Mouse (Mus musculus) R1 (cell line): ENCODE measurements around the gene Fam168a.
A peak's percentile ranks its signal among the peaks of the same experiment; 100 is the strongest.

Experiments used
- DNase-seq: peaks from one replicate; pipeline ENCODE4 v3.0.0-alpha.2; 2018; ENCODE audit warnings: low read depth, low spot score

Gene Fam168a

GRCm38 (mm10) chr7:100867561-100867960 is 161.1 kb downstream of the Fam168a start:
- DNase-seq: no peak

DNA sequence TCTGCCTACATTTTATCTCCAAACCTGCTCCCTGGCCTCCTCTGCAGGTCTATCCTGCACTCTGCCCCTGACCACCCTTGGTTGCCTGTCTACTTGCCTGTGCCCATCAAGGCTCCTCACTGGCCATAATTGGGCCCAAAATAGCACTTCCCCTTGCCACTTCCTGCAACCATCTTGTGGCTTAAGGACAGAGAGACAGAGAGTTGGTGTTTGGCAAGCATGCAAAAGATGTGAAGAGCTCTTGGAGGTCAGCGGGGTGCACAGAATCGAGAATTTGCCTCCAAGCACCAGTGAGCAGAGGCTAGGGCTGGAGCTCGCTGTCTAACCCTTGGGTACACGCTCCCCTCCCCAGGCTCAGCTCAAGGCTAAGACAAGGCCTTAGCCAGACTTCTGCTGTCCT is 162.1 kb downstream of the Fam168a start:
- DNase-seq: no peak

DNA sequence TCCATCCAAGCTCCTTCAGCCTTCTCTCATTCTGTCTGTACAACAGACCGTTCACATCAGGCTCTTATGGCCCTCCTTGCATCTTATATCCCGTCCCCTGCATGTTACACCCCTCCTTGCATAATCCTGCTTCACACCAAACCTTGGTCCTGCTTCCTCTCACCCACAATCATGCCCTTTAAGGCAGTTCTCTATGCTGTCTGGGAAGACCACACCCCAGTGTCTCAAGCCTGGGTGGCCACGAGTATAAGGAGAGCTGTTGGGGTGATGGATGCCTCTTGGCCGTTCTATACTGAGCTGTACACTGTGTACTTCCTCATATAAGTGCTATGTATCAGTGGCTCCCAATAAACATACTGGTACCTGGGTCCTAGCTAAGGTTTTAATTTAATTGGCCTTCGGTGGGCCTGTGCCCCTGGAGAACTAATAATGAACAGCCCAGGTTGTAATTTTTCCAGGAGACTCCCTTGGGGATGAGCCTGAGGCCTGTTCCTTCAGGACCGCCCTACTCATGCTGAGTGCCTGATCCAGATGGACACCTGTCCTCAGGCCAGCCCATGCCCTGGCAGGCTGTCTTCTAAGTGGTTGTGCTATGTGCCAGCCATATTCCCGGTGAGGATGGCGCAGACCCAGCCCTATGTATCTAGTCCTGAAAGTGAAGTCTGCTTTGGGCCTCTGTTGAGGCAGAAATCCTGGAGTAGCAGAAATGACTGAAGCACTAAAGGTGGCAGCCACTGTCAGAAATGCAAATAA is 163.6 kb downstream of the Fam168a start:
- no peak for DNase-seq

DNA sequence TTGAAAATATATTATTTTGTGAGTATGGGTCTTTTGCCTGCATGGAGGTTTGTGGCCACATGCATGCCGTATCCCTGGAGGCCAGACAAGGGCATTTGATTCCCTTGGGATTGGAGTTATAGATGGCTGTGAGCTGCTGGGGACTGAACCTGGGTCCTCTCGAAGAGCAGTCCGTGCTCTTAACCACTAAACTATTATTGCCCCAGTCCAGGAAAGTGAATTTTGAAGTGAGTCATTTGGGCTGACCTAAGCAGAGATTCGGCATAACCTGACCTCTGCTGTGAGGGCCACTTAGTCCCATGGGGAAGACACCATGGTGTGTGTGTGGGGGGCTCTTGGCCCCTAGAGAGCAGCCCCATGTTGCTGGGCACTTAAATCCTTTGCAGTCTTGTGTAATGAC is 164.9 kb downstream of the Fam168a start:
- no peak for DNase-seq

DNA sequence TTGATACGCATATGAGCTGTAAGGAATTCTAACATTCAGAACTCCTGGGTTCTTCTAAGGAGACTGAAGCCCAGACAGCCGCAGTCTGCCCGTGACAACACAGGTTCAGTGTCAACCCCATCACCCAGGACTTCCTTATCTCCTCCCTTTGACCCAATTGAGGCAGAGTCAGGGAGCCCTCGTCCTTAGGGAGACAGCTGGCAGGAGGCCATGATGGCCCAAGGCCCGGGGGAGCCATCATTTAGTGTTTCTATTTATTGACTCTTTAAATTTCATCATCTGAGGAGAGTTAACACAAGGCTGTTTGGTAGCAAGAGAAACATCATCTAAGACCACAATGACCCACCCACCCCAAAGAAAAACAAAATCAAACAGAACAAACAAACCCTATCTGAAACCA is 165.5 kb downstream of the Fam168a start:
- no peak for DNase-seq

DNA sequence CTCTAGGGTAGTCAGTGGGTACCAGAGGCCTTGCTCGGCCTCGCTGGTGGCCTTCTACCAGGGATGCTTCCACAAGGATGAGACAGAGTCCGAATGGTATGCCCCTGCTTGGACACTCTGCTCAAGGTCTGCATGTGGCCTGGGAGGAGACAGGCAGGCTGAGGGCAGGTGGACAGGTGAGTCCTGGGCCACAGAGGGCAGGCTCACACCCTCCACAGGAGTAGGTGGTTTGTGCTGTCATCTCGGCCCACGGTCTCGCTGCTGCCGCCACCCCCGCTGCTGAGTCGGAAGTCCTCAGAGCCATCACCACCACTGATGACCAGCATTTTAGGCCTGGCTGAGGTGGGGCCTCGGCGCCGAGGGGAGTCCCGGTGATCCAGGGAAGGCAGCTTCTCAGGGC is 166.8 kb downstream of the Fam168a start:
- DNase-seq: no peak

DNA sequence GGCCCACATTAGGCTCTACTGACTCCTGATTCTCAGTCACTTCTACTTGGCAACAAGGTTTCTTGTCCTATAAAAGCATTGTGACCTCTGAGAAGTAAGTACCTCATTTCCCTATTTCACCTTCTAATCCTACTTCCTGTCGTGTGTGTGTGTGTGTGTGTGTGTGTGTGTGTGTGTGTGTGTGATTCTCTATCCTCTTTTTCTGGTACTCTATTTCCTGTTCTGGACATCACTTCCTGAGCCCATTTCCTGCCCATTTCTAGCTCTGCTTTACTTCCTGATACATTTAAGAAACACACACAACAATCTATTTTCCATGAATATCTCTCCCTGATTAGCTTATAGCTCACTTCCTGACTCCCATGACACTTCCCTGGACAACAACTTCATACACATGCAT is 169.4 kb downstream of the Fam168a start:
- DNase-seq: no peak

DNA sequence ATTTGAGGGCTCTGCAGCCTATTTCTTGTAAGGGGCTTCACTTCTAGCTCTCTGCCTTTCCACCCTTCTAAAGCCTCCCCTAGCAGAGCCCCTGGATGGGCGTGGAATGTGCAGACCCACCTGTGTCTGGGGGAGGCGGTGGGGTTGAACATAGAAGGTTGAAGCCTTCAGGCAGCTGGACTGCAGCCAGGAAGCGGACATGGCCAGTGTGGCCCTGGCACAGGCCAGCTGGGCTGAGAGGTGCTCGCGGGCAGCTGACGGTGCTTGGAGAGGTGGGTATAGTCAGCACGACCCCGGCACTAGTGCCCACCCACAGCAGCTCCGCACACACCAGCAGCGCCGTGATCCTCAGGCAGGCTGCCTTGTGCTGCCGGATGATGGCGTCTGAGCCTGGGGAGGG is 169.9 kb downstream of the Fam168a start:
- DNase-seq: no peak

- no peak for DNase-seq
Observed at GRCm38 (mm10) chr7:100876771-100877170, 170.3 kb downstream of the Fam168a start.

- DNase-seq: peak; percentile 84
Observed at GRCm38 (mm10) chr7:100879595-100879994, 173.2 kb downstream of the Fam168a start.

- DNase-seq: no peak
Observed at GRCm38 (mm10) chr7:100881531-100881930, 175.1 kb downstream of the Fam168a start.

GRCm38 (mm10) chr7:100881950-100882349 is 175.5 kb downstream of the Fam168a start:
- no peak for DNase-seq

DNA sequence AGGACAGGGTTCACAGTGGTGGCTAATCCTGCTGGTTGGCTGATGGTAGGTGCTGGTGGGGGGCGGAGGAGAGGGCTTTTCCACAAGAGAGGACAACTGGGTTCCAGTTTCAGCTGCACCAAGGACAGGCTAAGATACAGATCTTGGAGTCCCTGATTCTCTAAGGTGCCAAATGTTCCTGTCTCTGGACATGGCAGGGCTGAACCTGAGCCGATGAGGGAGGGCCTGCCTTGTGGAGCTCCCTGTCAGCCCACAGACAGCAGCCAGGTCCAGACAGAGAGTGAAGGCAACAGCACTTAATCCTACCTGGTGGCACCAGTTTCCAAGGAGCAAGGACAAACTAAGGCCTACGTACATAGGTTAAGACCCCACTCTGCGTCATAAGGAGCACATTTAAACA is 178.0 kb downstream of the Fam168a start:
- DNase-seq: no peak

DNA sequence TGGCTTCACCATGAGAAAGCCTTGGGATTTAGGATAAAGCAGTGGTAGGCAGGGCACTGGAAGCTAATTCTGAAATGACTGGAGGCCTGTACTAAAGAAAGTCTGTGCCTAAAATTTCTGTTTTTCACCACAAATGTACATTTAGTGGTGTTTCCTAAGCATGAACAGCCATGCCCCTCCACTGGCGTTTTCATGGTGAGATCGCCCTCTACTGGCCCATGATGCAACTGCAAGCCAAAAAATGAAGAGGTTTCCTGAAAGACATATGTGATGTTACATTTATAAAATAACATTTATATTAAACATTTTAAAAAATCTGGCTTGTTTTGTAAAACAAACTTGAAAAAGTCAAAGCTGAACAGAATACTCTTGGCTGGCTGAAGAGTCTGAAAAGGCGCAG is 180.1 kb downstream of the Fam168a start:
- peak; percentile 58 for DNase-seq
